28 mouse cellular contexts compared by ENCODE assay signal in genomic region chr19:11516246-11516645, GRCm38 (mm10). TPM values are rescaled to one million over a fixed set of nuclear protein-coding genes. Genes with fewer than 3 reads are reported as not detected.
DNase-seq lines count a peak whose midpoint lies in the region; ATAC-seq and TF ChIP-seq lines count a peak whose summit lies in the region.
"Had no signal": no experiment of that assay in that cellular context is flagged by ENCODE, and none has a peak within 500 bp of the region (broad histone marks: within the 10 kb centered on the region; RNA-seq: fewer than 3 reads in every experiment).

TSS of gene Ms4a6b (plus strand) at chr19:11516512.

- no peak within 1 kb of the TSS for H3K9ac ChIP-seq in intestine, embryonic 16.5 days (ENCODE audit: low read depth, low read length)
- H3K9ac ChIP-seq: embryonic facial prominence, embryonic 12.5 days; forebrain, embryonic 15.5 days; hindbrain, embryonic 12.5 days; neural tube, embryonic 13.5 days; stomach, embryonic 15.5 days had no signal

- no peaks in the 10 kb centered on the region for H3K36me3 ChIP-seq in intestine, embryonic 16.5 days (ENCODE audit: control insufficient read depth, insufficient read depth, low read length)
- H3K36me3 ChIP-seq: embryonic facial prominence, embryonic 12.5 days; forebrain, embryonic 15.5 days; heart, embryonic 10.5 days; hindbrain, embryonic 12.5 days; midbrain, embryonic 10.5 days; neural tube, embryonic 13.5 days; stomach, embryonic 15.5 days had no signal

- TF ChIP-seq CTCF in gastrocnemius, adult 2 months (IDR thresholded peaks at IDR 0.05), result no peak
- no peak for TF ChIP-seq CTCF in bone marrow, adult 2 months (IDR thresholded peaks at IDR 0.05; ENCODE audit: control insufficient read depth, insufficient read depth, low read length)

- no peak within 1 kb of the TSS for H3K4me3 ChIP-seq in gastrocnemius, adult 2 months
- H3K4me3 ChIP-seq in bone marrow, adult 2 months (replicated peaks; ENCODE audit: control insufficient read depth, low read depth, low read length), result no peak within 1 kb of the TSS
- no peak within 1 kb of the TSS for H3K4me3 ChIP-seq in intestine, embryonic 16.5 days (ENCODE audit: low read length)
- H3K4me3 ChIP-seq: embryonic facial prominence, embryonic 12.5 days; forebrain, embryonic 15.5 days; heart, embryonic 10.5 days; hindbrain, embryonic 12.5 days; left cerebral cortex, adult 2 months; midbrain, embryonic 10.5 days; neural tube, embryonic 13.5 days; stomach, embryonic 15.5 days had no signal

- H3K4me1 ChIP-seq in bone marrow, adult 2 months (ENCODE audit: control insufficient read depth, insufficient read depth, low read length), result peaks cover 1% of the 10 kb centered on the region; the same call in 1 of the 2 replicates
- H3K4me1 ChIP-seq in intestine, embryonic 16.5 days (ENCODE audit: control insufficient read depth, insufficient read depth, low read length), result no peaks in the 10 kb centered on the region
- H3K4me1 ChIP-seq: embryonic facial prominence, embryonic 12.5 days; forebrain, embryonic 15.5 days; heart, embryonic 10.5 days; hindbrain, embryonic 12.5 days; midbrain, embryonic 10.5 days; neural tube, embryonic 13.5 days; stomach, embryonic 15.5 days had no signal

- intact Hi-C loops in gastrocnemius, adult 2 months (cut with DNase I), result no loop called here

- H3K9me3 ChIP-seq in intestine, embryonic 16.5 days (ENCODE audit: control insufficient read depth, low read length), result no peaks in the 10 kb centered on the region
- H3K9me3 ChIP-seq: embryonic facial prominence, embryonic 12.5 days; forebrain, embryonic 15.5 days; heart, embryonic 10.5 days; hindbrain, embryonic 12.5 days; midbrain, embryonic 10.5 days; neural tube, embryonic 13.5 days; stomach, embryonic 15.5 days had no signal

- H3K27ac ChIP-seq in gastrocnemius, adult 2 months, result 0 out of 2 replicates have a peak within 1 kb of the TSS, but pooled peaks have one; percentile 20
- H3K27ac ChIP-seq in bone marrow, adult 2 months (ENCODE audit: control insufficient read depth, insufficient read depth, low read depth, low read length, poor library complexity), result no peak within 1 kb of the TSS
- no peak within 1 kb of the TSS for H3K27ac ChIP-seq in intestine, embryonic 16.5 days (ENCODE audit: low read length)
- H3K27ac ChIP-seq: embryonic facial prominence, embryonic 12.5 days; forebrain, embryonic 15.5 days; heart, embryonic 10.5 days; hindbrain, embryonic 12.5 days; left cerebral cortex, adult 2 months; midbrain, embryonic 10.5 days; neural tube, embryonic 13.5 days; stomach, embryonic 15.5 days had no signal

- no peak for TF ChIP-seq POLR2A in bone marrow, adult 2 months (IDR thresholded peaks at IDR 0.05; ENCODE audit: borderline replicate concordance, control insufficient read depth, low read depth, low read length)

- no peak for DNase-seq in gastrocnemius, adult 2 months
- DNase-seq in gastrocnemius, adult 8-10 months (ENCODE audit: low spot score in 2 of 2), result no peak
- peak; percentile 57 for DNase-seq in CD4-positive helper T cell, adult 2 months (ENCODE audit: low read depth, low spot score)
- DNase-seq in layer of hippocampus, adult 9-10 months (ENCODE audit: low spot score), result no peak
- no peak for DNase-seq in lung, postnatal 4 days
- DNase-seq: adrenal gland, postnatal 14 days; cerebellum, adult 8-10 months; gastrocnemius, postnatal 36 days; kidney, adult 8-10 months; kidney, postnatal 25 days; layer of hippocampus, adult 9-11 months; left cerebral cortex, postnatal 4 days; liver; lung, adult 18-20 months; lung, postnatal 14 days; right cerebral cortex, postnatal 14 days; spleen, adult 18-20 months had no signal

- ATAC-seq in inflammation-experienced regulatory T-cells, adult 6 months, result peak; percentile 15
- no peak for ATAC-seq in intestine, embryonic 16.5 days
- ATAC-seq: forebrain, embryonic 15.5 days had no signal

- H3K27me3 ChIP-seq in intestine, embryonic 16.5 days (replicated peaks; ENCODE audit: control insufficient read depth, insufficient read depth, low read length), result no peaks in the 10 kb centered on the region
- H3K27me3 ChIP-seq: embryonic facial prominence, embryonic 12.5 days; forebrain, embryonic 15.5 days; hindbrain, embryonic 12.5 days; neural tube, embryonic 13.5 days; stomach, embryonic 15.5 days had no signal

- H3K4me2 ChIP-seq in intestine, embryonic 16.5 days (ENCODE audit: low read depth, low read length), result no peak within 1 kb of the TSS
- H3K4me2 ChIP-seq: embryonic facial prominence, embryonic 12.5 days; forebrain, embryonic 15.5 days; hindbrain, embryonic 12.5 days; neural tube, embryonic 13.5 days; stomach, embryonic 15.5 days had no signal

RNA-seq across cellular contexts. Expression of gene Ms4a6b, which starts in this region (rescaled TPM):
- total RNA-seq in gastrocnemius, adult 2 months (2021), result 1 to 10 TPM in 1 of 2 experiments, under 1 TPM in 1; 0.54 to 2.7 TPM
- total RNA-seq in gastrocnemius, adult 8-10 months (2022), result 1 to 10 TPM in 2 of 4 experiments, under 1 TPM in 2; 0.73 to 2.0 (median 1.0) TPM
- 6.0 and 15.7 TPM in 2 replicates for polyA plus RNA-seq in bone marrow, adult 2 months (2011; ENCODE audit: insufficient read depth, insufficient read length, low replicate concordance, missing spikeins)
- polyA plus RNA-seq in inflammation-experienced regulatory T-cells, adult 6 months (2017; shearing (Covaris generic)), result 1,000 to 10,000 TPM; 1,170 to 1,320 (median 1,200) TPM
- polyA plus RNA-seq in intestine, embryonic 16.5 days (2015; fragmentation: Nextera tagmentation; extraction: Ambion mirVana), result 6.3 and 8.1 TPM in 2 replicates

Comparison
In these comparisons a context has a peak if more than half of its experiments do, and no peak if none do; other contexts are left out.
1. RNA of gene Ms4a6b (polyA plus RNA-seq): 1,170 to 1,320 TPM in inflammation-experienced regulatory T-cells, adult 6 months; 6.0 to 15.7 TPM in bone marrow, adult 2 months and 6.3 to 8.1 TPM in intestine, embryonic 16.5 days; every median in the first group is over 10 times any median in the second.